Mouse (Mus musculus): ENCODE results near the gene Banp.

GRCm38 (mm10) chr8:122001339-122002115 lies 52.0 kb downstream of the Banp start:
- TF ChIP-seq POLR2A (IDR thresholded peaks at IDR 0.05; ENCODE audit: low read depth, low read length) (no peak), CTCF (IDR thresholded peaks at IDR 0.05; ENCODE audit: extremely low read depth, insufficient read depth, insufficient read length, insufficient replicate concordance) (no peak)
